Mouse (Mus musculus) kidney, adult 18-20 months (tissue): ENCODE data around the gene Mbnl3.

Experiments
- DNase-seq: peaks from one replicate; pipeline ENCODE4 v3.0.0; 2021

Gene Mbnl3

DNA sequence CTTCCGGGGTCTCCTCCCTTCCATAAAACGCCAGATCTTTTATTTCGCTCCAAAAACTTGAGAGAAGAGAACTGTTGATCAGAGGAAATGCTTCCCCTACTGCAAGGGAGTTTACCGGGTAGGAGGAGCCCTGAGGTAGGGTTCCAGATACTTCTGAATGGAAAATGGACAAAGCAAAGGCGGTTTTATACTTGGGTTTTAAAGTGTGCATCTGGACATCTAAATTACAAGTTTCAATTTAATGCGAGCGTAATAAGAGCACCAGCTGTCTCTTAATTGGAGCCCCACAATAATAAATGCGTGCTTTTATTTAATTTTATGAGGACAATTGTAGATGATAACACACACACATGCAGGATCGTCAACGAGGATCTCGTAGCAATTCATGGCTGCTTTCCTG lies at the start of gene Mbnl3:
Gene Mbnl3, minus strand, starts transcription at position 101 of the 400 bp plus-strand sequence.
- DNase-seq = no peak

DNA sequence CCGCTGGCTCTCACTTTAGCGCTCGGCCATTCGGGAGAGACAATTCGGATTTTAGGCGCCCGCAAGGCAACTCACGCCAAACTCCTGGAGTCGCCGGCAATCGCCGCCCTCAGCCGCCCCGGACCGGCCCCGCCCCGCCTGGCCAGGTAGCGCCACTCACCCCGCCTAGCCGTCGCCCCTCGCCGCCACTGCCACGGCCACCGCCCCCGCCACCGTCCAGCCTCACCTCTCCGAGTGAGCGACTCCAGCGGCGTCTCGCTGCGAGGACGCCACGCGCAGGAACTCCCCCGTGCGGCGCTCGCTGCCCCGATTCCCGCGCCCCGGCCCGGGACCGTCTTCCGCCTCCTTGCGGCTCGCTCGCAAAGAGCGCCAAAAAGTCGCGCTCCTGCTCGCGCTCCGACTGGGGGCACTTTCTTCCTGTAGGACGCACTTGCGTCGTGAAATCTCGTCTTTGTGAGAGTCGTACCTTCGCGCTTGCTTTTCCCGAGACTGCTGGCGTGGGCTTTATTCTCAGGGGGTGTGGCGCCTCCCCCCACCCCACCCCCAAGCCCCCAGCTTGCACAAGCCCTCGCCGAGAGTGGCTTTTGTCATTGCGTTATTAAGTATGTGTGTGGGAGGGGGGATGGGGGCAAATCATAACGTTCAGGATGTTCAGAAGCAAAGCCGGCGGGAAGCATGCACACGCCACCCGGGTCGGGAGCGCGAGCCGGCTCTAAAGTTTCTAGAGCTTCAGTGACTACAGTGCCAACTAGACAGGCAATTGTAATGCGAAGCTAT lies 596 bp downstream of the Mbnl3 start:
- DNase-seq = peak; percentile 49

DNA sequence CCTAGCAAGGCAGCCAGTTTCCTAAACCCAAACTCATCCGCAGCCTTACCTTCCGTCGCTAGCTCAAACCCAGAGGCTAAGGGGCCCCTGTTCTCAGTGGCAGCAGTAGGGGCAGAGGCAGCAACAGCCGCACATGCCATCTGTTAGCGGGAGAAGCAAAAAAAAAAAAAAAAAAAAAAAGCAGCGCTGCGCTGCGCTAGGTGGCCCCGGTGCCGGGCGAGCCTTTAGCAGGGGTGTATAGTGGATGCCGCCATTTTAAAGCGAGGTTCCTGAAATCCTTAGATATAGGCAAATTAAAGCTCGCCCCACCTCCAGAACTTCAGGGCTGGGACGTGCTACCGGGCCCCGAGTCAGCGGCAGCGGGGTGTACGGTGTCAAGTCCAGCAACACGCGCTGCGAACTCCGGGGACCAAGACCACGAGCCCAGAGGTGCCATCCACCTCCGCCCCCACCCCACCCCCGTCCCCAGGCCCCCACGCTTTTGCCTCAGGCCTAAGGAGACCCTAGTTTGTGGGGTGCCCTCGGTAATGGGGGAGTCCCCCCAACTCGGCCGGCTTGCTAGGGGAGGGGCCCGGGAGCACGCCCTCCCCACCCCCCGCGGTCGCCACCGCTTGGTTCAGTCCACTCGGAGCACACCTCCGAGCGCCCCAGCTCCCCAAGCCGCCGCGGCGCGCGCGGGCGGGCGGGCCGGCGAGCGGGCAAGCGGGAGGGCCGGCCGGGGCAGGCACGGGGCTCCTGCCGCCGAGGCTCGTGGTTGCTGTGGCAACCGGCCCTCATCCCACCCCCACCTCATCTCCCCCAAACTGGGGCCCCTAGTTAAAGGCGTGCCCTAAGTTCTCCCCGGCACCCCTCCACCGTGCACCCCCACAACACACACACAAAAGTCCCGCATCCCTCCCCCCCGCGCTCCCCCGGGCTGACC lies 1.4 kb downstream of the Mbnl3 start:
- DNase-seq = peak; percentile 48

DNA sequence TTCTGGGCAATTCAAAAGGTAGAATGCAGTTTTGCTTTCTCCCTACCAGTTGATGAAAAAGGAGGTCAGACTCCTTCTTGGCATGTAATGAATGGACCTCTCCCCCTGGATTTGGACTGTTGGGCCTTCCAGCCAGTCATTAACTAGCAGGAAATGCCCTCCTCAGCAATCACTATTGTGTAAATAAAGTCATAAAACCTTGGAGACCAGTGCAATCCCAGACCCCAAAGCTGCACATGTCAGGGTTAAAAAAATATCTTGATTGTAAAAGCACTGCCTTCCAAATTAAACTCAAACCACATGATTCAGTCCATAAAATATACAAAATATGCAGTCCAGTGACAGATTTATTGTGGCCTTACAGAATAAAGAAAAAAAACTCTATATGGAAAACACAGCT lies 9.3 kb downstream of the Mbnl3 start:
- no peak for DNase-seq

DNA sequence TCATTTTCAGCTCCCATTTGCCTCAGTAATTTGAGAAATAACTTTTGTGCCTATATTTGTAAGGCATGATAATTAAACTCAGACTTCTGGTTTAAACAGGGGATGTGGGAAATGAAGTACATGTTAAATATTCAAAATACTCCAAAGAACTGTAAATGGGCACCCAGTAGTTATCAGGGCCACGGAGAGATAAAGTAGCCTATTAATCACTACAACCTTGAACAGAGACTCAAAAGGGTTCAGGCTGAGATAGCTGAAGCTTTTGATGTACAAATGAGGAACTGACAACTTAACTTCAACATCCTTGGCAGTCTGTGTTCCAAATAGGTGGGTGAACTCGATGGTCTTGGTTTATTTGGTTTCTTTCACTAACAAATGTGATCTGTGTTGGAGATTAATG lies 34.4 kb downstream of the Mbnl3 start:
- DNase-seq = no peak

DNA sequence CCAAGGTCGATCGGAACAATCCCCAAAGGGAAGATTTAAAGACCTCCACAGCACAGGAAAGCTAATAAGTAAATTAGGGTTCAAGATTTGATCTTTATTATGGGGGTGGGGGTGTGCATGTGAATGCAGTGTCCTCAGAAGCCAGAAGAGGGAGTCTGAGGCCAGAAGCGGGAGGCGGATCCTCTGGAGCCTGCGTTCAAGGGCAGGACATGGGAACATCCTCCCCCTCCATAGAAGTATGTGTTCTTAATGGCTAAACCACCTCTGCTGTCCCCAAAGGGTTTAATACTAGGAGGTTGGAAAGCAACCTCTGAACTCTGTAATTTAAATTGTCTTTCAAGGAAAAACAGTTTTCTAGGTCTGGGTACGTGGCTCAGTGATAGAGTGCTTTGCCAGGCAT lies 34.9 kb downstream of the Mbnl3 start:
- DNase-seq = no peak

DNA sequence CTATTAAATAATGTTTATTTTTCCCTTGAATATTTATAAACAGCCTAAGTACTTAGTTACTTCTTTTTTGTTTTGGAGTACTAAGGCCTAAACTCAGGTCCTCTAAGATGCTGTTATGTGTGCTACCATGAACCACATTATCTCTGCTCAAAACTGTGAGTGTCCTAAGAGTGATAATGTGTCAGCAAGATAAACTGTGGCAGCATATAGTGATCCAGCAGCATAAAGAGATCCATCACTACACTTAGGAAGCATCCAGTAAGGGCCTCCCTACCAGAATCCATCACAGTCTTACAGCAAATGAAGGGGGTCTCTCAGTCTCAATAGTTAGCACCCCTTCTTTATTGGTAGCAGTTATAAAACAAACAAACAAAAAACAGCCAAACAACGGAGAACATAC lies 35.9 kb downstream of the Mbnl3 start:
- DNase-seq = no peak

DNA sequence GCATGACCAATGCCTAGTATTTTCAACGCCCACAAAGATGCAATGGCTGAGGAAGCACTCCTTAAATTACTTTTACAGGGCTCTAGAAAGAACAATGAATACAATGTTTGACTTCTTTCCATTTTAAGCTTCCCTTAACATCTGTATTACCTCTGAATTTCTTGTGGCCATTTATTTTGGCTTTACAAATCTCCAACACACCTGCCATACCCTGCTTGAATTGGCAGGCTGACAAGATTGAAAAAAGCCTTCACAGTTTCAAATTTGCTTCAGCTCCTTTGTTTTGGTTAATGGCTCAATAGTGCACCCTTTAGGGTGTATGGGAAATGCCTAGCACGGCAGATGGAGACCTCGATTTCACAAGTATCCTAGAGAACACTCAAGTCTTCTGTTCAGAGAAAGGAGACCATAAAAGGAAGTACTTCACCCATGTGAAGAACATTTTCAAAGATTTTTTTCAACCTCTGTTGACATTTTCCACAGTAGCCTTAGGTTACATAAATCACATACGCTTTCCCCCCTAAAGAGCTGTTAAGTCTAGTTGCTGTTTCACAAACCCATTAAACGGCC lies 36.8 kb downstream of the Mbnl3 start:
- no peak for DNase-seq

DNA sequence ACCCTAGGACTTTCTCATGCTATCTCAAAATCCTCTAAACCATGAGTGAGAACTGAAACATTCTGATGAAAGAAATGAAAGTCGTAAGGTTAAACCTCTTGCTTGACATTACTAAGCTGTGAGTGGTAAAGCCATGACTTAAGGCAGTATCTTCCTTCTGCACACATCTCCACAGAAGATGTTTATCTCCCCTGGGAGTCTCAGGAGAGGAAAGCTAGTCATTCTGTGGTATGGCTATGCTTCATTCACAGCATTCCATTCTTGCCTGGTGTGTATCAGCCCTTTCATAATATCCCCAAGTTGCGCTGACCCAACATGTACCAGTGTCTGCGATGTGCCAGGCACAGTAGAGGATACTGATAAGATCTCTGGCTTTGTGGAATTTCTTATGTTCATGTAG lies 38.4 kb downstream of the Mbnl3 start:
- no peak for DNase-seq

DNA sequence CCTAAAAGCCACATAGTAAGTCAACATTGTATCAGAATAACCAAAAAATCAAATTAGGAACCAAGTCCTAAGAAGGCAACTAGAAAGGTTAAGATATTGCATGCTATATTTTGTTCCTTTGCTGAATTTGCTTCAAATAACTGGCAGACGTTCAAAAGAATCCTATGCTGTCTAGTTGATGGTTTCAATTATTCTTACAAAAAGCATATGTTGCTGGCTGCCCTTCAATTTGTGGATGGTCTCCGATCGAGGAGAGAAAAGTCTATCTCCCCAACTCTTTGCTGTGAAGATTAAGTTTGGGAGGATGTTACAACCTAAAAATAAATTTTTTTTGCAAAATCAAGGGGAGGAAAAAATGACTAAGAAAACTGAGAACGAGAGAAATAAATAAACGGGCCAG lies 41.6 kb downstream of the Mbnl3 start:
- no peak for DNase-seq

DNA sequence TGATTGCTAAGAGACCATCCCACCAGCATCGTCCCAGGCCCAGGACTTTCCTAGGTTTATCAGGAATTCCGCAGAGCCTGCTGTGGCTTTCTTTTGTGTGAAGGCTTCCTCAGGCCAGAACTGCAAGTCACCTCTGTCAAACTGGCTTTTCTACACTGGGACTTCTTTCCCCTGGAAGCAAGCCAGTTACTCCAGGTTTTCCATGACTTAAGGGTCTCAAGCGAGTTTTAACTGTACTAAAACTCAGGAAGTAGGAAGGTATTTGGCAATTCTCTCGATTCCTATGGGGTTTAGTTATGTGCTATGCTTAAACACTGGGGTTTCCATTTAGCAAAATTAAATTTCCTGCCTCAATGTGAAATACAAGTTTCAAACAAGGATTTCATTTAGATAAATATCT lies 57.9 kb downstream of the Mbnl3 start:
- no peak for DNase-seq

DNA sequence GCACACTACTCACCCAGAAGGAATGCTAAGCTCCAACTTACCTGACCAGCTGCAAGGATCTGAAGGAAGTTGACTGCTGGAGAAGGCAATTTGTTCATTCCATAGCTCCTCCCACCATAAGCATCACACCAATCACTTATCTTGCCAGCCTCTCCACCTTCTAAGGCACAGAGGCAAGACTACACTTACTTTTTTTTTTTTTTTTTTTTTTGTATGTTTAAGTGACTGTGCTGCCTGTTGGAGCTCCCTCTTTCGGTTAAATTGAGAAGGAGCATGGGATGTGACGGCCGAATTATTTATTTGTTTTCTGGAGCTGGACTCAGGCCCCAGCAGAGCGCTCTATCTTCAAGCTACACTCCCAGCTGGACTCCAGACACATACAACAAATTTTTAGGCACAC lies 60.0 kb downstream of the Mbnl3 start:
- DNase-seq = no peak

DNA sequence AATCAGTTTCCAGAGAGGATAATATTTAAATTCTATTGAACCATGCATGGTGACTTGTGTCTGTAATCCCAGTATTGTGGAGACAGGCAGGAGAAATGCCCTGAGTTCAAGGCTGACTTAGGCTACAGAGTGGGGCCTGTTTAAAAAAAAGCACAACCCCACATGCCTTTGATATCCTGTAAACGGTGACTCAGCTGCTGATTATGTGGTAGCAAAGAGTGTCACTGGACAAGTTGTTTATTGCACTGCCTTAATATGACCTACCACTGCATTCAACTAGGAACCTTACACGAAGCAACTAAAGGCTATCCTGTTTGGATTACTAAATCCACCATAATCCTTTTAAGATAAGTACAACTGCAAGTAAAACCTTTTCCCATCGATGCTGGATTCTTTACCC lies 66.3 kb downstream of the Mbnl3 start:
- no peak for DNase-seq

DNA sequence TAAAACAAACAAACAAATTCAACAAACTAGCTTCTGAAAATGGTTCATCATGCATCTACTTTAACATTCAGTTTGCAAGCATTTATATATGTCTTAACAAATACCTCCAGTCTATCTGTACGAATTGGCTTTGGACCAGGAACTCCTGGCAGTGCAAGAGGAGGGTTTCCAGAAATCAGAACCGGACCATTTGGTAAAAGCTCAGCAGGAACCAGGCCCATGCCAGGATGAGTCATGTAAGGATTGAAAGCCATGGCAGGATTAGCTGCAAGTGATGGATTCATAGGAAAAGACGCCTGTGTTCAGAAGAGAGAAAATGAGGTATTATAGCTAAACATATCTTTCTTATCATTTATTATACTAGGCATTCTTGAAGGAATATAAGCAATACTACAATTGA lies 75.0 kb downstream of the Mbnl3 start:
- no peak for DNase-seq

DNA sequence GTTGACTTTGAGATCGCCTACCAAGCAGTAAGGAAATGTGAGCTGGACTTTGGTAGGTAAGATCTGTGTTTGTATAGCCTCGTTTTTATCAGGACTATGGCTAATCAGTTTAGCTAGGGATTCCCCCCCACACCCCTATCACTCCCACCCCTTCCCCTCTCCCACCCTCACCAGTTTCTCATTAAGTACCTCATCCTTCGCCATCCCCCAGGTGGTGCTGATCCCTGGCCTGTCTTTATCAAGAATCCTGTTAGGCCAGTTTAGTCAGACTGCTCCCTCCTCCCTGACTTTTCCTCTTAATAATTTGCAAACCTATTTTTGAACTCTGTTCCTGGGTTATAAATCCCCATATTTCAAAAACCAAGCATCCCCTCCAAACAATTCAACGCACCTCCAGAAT lies 103.6 kb downstream of the Mbnl3 start:
- no peak for DNase-seq

DNA sequence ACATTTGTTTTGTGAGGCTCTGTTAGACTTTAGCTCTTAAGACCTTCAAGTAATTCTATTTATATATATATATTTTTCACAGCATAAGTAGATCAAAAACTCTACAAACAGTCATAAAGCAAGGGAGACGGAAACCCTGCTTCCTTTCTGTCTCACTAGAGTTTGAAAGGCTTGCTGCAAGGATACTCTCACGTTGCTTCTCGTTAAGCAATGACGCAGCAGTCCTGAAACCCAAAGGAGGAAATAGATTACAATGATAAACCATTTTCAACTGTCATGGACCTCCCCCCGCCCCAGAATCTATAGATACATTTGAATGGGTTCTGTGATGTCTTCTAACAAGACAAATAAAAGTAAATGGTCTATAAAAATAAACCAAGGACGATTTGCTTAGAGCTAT lies 121.4 kb downstream of the Mbnl3 start:
- DNase-seq = no peak

DNA sequence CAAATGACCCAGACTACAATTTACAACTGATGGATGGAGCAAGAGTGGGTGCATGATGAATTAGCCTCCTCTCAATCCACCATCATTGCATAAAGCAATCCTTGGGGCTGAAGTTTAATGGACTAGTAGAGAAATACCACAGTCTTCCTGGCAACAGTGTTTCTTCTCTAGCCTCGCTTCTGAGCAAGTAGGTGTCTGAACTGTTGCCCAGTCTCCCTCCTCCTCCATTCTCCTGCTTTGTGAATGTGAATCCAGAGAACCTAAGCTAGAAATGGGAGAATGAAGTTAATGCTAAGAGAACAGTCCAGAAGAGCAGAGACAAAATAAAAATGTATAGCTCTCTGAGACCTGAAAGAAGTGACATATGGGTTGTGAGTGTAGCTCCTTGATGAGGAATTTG lies 122.1 kb downstream of the Mbnl3 start:
- DNase-seq = no peak

DNA sequence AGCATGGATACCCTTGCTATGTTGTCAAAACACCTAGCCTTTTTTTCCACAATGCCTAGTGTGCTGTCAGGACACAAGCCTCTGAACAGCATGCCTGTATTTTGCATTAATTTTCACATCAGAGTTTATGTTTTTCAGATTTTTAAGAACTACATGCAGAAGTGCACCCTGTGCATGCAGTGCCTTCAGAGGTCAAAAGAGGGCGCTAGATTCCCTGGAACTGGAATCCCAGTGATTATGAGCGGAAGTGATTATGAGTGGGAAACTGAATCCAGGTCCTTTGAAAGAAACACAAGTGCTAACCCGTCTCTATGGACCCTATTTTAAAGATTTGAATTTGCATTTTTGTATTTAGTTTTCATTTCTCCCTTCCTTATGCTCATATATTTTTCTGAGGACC lies 129.6 kb downstream of the Mbnl3 start:
- peak; percentile 10 for DNase-seq
